ENCODE assay signal across 8 mouse cellular contexts in the genomic region with DNA sequence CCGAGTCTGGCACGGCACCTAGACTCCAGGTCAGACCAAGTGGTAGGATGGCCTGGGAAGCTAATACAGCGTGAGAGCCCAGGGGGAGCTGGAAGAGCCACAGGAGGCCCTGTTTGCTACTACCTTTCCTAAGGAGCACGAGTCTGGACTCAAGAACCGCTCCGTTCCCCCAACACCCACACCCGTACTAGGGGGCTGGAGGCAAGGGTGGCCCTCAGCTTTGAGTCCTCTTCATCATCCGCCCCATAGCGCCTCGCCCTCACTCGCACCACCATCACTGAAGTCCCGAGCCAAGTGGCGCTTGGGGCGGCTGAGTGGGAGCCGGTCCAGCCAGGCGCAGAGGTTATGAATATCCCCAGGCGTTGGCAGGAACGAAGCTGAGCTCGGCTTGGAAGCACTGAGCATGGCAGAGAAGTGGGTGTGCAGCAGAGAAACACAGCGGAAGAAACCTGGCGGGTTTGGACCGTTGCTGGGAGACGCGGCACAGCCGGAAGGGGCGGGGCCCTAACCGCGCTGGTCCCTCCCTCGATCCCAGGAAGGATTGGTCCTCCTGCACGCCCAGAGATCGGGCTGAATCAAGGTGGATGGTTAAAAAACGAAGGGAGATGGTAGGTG. TPM values are rescaled to one million over a fixed set of nuclear protein-coding genes. Genes with fewer than 3 reads are reported as not detected.
A peak's percentile ranks its signal among the peaks of the same experiment; 100 is the strongest.
DNase-seq lines count a peak whose midpoint lies in the region; ATAC-seq and TF ChIP-seq lines count a peak whose summit lies in the region.

Gene 6430531B16Rik, minus strand, starts transcription at position 478 of the 615 bp plus-strand sequence.

- no peaks in the 10 kb centered on the region for H3K9me3 ChIP-seq in embryonic facial prominence, embryonic 12.5 days
- H3K9me3 ChIP-seq in intestine, postnatal 0 days (ENCODE audit: control insufficient read depth) = no peaks in the 10 kb centered on the region

- no peak within 1 kb of the TSS for H3K27ac ChIP-seq in embryonic facial prominence, embryonic 12.5 days
- H3K27ac ChIP-seq in intestine, postnatal 0 days (ENCODE audit: low read depth, low read length) = no peak within 1 kb of the TSS

- peak within 1 kb of the TSS; percentile 59 for H3K4me3 ChIP-seq in embryonic facial prominence, embryonic 12.5 days
- peak within 1 kb of the TSS; percentile 46 for H3K4me3 ChIP-seq in intestine, postnatal 0 days (ENCODE audit: low read depth, low read length)

- no peak for TF ChIP-seq CTCF in intestine, postnatal 0 days (IDR thresholded peaks at IDR 0.05; ENCODE audit: low read depth)

- intact Hi-C loops in left cerebral cortex, postnatal 25 days (cut with DNase I) = loop anchor here (10.0 kb wide), 1 partner anchor 156 kb away; the partner anchor contains the start of gene Mtg1

- peak within 1 kb of the TSS; percentile 83 for H3K4me2 ChIP-seq in embryonic facial prominence, embryonic 12.5 days (replicated peaks)
- peak within 1 kb of the TSS; percentile 87 for H3K4me2 ChIP-seq in intestine, postnatal 0 days (replicated peaks; ENCODE audit: low read depth)

- peak; percentile 89 for ATAC-seq in embryonic facial prominence, embryonic 12.5 days (ENCODE audit: insufficient number of reproducible peaks, insufficient read depth, low FRiP score, low TSS enrichment)
- peak; percentile 85 for ATAC-seq in intestine, postnatal 0 days
- peak; percentile 91 for ATAC-seq in megakaryocyte-erythroid progenitor cell, adult 5-6 weeks (replicated peaks; ENCODE audit: low FRiP score, low TSS enrichment, poor library complexity, severe bottlenecking)

- H3K4me1 ChIP-seq in embryonic facial prominence, embryonic 12.5 days = peaks cover 9% of the 10 kb centered on the region; the same call in 1 of the 2 replicates
- peaks cover 6% of the 10 kb centered on the region; the same call in 1 of the 2 replicates for H3K4me1 ChIP-seq in intestine, postnatal 0 days (replicated peaks; ENCODE audit: control insufficient read depth, insufficient read depth, low read length)

- DNase-seq in adrenal gland, postnatal 25 days = peak; percentile 88
- peak; percentile 97 for DNase-seq in heart, adult 11 months
- peak; percentile 91 to 96 for DNase-seq in left cerebral cortex, postnatal 25 days (ENCODE audit: low spot score in 2 of 2)
- peak; percentile 91 for DNase-seq in right cerebral cortex, postnatal 25 days
- DNase-seq in urinary bladder, postnatal 25 days (ENCODE audit: low spot score) = peak; percentile 78

- peak within 1 kb of the TSS; percentile 66 for H3K9ac ChIP-seq in embryonic facial prominence, embryonic 12.5 days
- H3K9ac ChIP-seq in intestine, postnatal 0 days (ENCODE audit: low read depth, low read length) = no peak within 1 kb of the TSS

- 4% methylated on average over 32 of the region's 32 CpGs for WGBS in embryonic facial prominence, embryonic 12.5 days
- WGBS in intestine, postnatal 0 days = 5% methylated on average over 32 of the region's 32 CpGs

- H3K27me3 ChIP-seq in embryonic facial prominence, embryonic 12.5 days = no peaks in the 10 kb centered on the region
- H3K27me3 ChIP-seq in intestine, postnatal 0 days (replicated peaks; ENCODE audit: control insufficient read depth, insufficient read depth, low read length) = no peaks in the 10 kb centered on the region

- no peaks in the 10 kb centered on the region for H3K36me3 ChIP-seq in embryonic facial prominence, embryonic 12.5 days
- H3K36me3 ChIP-seq in intestine, postnatal 0 days (ENCODE audit: control insufficient read depth, insufficient read depth) = no peaks in the 10 kb centered on the region

RNA-seq across cellular contexts. Expression of gene 6430531B16Rik, which starts in this region (rescaled TPM):
- total RNA-seq in adrenal gland, postnatal 25 days (2021) = 0.61 TPM in 1 of 2 replicates, not detected in the other
- 0.14 and 0.92 TPM in 2 replicates for polyA plus RNA-seq in embryonic facial prominence, embryonic 12.5 days (2016; fragmentation: Nextera tagmentation; extraction: Ambion mirVana)
- 0.16 TPM in 1 of 2 replicates, not detected in the other for polyA plus RNA-seq in intestine, postnatal 0 days (2015; fragmentation: Nextera tagmentation; extraction: Ambion mirVana)
- 1 to 10 TPM in 1 of 2 experiments, under 1 TPM in 1; 0.96 to 1.1 TPM for total RNA-seq in left cerebral cortex, postnatal 25 days (2021)
- total RNA-seq in megakaryocyte-erythroid progenitor cell, adult 5-6 weeks (2014; fragmentation: Nextera tagmentation) = not detected in 2 replicates
- total RNA-seq in megakaryocyte-erythroid progenitor cell, adult 5-6 weeks (2017) = 1.0 TPM in 1 of 2 replicates, not detected in the other

Comparison
In these comparisons a context has a peak if more than half of its experiments do, and no peak if none do; other contexts are left out.
1. Peak in DNase-seq in adrenal gland, postnatal 25 days; RNA of the gene not detected or under 1 TPM.
2. Peak in ATAC-seq, H3K4me3 ChIP-seq, H3K9ac ChIP-seq and H3K4me2 ChIP-seq in embryonic facial prominence, embryonic 12.5 days; RNA of the gene not detected or under 1 TPM.
3. Peak in ATAC-seq, H3K4me3 ChIP-seq and H3K4me2 ChIP-seq in intestine, postnatal 0 days; RNA of the gene not detected or under 1 TPM.